ENCODE assay signal across 12 mouse cellular contexts in the genomic region with DNA sequence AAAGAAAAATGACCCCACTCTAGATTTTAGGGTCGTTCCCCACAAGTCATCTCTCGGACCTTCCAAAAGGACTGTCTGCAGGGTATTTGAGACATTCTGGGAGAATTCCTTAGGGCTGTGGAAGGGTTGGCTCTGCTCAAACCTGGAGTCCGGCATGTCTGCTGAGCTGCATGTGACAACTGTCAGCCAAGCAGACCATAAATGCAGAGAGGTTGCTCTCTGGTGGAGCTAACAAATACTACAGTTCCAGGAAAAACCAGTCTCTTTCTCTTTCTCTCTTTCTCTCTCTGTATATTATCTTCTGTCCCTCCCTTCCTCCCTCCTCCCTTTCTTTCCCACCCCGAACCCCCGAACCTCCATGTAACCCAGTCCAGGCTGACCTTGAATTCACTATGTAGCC. TPM values are rescaled to one million over a fixed set of nuclear protein-coding genes. Genes with fewer than 3 reads are reported as not detected.
DNase-seq lines count a peak whose midpoint lies in the region; ATAC-seq and TF ChIP-seq lines count a peak whose summit lies in the region.
"Had no signal": no experiment of that assay in that cellular context is flagged by ENCODE, and none has a peak within 500 bp of the region (broad histone marks: within the 10 kb centered on the region; RNA-seq: fewer than 3 reads in every experiment).

No protein-coding gene starts in this region.

- H3K9ac ChIP-seq in intestine, postnatal 0 days (ENCODE audit: low read depth, low read length), result no peak overlapping the region
- H3K9ac ChIP-seq in intestine, embryonic 16.5 days (ENCODE audit: low read depth, low read length), result no peak overlapping the region

- no peaks in the 10 kb centered on the region for H3K27me3 ChIP-seq in intestine, postnatal 0 days (replicated peaks; ENCODE audit: control insufficient read depth, insufficient read depth, low read length)
- H3K27me3 ChIP-seq in intestine, embryonic 16.5 days (replicated peaks; ENCODE audit: control insufficient read depth, insufficient read depth, low read length), result no peaks in the 10 kb centered on the region
- no peaks in the 10 kb centered on the region for H3K27me3 ChIP-seq in spleen, adult 2 months (ENCODE audit: control insufficient read depth, insufficient read depth, low read length)

- H3K4me1 ChIP-seq in intestine, postnatal 0 days (replicated peaks; ENCODE audit: control insufficient read depth, insufficient read depth, low read length), result 0 out of 2 replicates have a peak, but pooled peaks cover 3% of the 10 kb centered on the region
- peaks cover 17% of the 10 kb centered on the region for H3K4me1 ChIP-seq in intestine, embryonic 16.5 days (ENCODE audit: control insufficient read depth, insufficient read depth, low read length)
- peaks cover 17% of the 10 kb centered on the region; the same call in 1 of the 2 replicates for H3K4me1 ChIP-seq in spleen, adult 2 months (ENCODE audit: control insufficient read depth, insufficient read depth, insufficient read length)

- no peak for ATAC-seq in CD4-positive, CD25-positive, alpha-beta regulatory T cell, adult 4 months
- ATAC-seq in intestine, postnatal 0 days, result no peak
- ATAC-seq in intestine, embryonic 16.5 days, result no peak

- H3K4me2 ChIP-seq in intestine, postnatal 0 days (replicated peaks; ENCODE audit: low read depth), result no peak overlapping the region
- H3K4me2 ChIP-seq in intestine, embryonic 16.5 days (ENCODE audit: low read depth, low read length), result no peak overlapping the region

- H3K27ac ChIP-seq in intestine, postnatal 0 days (ENCODE audit: low read depth, low read length), result no peak overlapping the region
- H3K27ac ChIP-seq in intestine, embryonic 16.5 days (ENCODE audit: low read length), result no peak overlapping the region
- H3K27ac ChIP-seq in spleen, adult 2 months (ENCODE audit: insufficient read depth, low read length), result no peak overlapping the region

- H3K4me3 ChIP-seq in intestine, postnatal 0 days (ENCODE audit: low read depth, low read length), result no peak overlapping the region
- H3K4me3 ChIP-seq in intestine, embryonic 16.5 days (ENCODE audit: low read length), result no peak overlapping the region
- no peak overlapping the region for H3K4me3 ChIP-seq in spleen, adult 2 months (ENCODE audit: extremely low read depth, insufficient read depth, insufficient read length)
- H3K4me3 ChIP-seq: erythroblast, embryonic 14.5 days had no signal

- DNase-seq in CD4-positive, CD25-positive, alpha-beta regulatory T cell, adult 2 months (ENCODE audit: low read depth, low spot score), result peak; percentile 34
- no peak for DNase-seq in spleen, adult 2 months (ENCODE audit: low read depth in 1 of 2, low spot score in 2 of 2)
- no peak for DNase-seq in spleen, adult 12 weeks (ENCODE audit: low spot score)
- no peak for DNase-seq in urinary bladder, postnatal 36 days (ENCODE audit: low spot score in 2 of 2)
- DNase-seq in gastrocnemius, postnatal 10 days, result no peak
- DNase-seq: adrenal gland, postnatal 25 days; thymus, adult 2 months had no signal

- H3K36me3 ChIP-seq in intestine, postnatal 0 days (ENCODE audit: control insufficient read depth, insufficient read depth), result no peaks in the 10 kb centered on the region
- no peaks in the 10 kb centered on the region for H3K36me3 ChIP-seq in intestine, embryonic 16.5 days (ENCODE audit: control insufficient read depth, insufficient read depth, low read length)
- H3K36me3 ChIP-seq in spleen, adult 2 months (ENCODE audit: control insufficient read depth, insufficient read depth, low read length), result no peaks in the 10 kb centered on the region

- peak; percentile 86 for TF ChIP-seq CTCF in intestine, postnatal 0 days (IDR thresholded peaks at IDR 0.05; ENCODE audit: low read depth)
- TF ChIP-seq CTCF in spleen, adult 2 months (IDR thresholded peaks at IDR 0.05; ENCODE audit: extremely low read depth, insufficient read depth, insufficient read length, insufficient replicate concordance), result peak; percentile 15; the same call in 1 of the 2 replicates

- H3K9me3 ChIP-seq in intestine, postnatal 0 days (ENCODE audit: control insufficient read depth), result no peaks in the 10 kb centered on the region
- no peaks in the 10 kb centered on the region for H3K9me3 ChIP-seq in intestine, embryonic 16.5 days (ENCODE audit: control insufficient read depth, low read length)

- TF ChIP-seq POLR2A in spleen, adult 2 months (IDR thresholded peaks at IDR 0.05; ENCODE audit: low read depth, low read length), result no peak

- 30% methylated on average over 5 of the region's 5 CpGs for WGBS in intestine, postnatal 0 days
- 35% methylated on average over 5 of the region's 5 CpGs for whole genome bisulfite sequencing in intestine, embryonic 16.5 days
- WGBS in spleen, adult 2 months, result 47% methylated on average over 5 of the region's 5 CpGs

RNA-seq across cellular contexts. Expression of a gene that starts 4.9 kb away (rescaled TPM):
- under 1 TPM; 0.57 to 0.81 TPM for polyA plus RNA-seq in CD4-positive, CD25-positive, alpha-beta regulatory T cell, adult 4 months (2017; shearing (Covaris generic))
- 1.3 and 1.6 TPM in 2 replicates for polyA plus RNA-seq in intestine, postnatal 0 days (2015; fragmentation: Nextera tagmentation; extraction: Ambion mirVana)
- polyA plus RNA-seq in intestine, embryonic 16.5 days (2015; fragmentation: Nextera tagmentation; extraction: Ambion mirVana), result 1.6 TPM in 2 replicates
- polyA plus RNA-seq in spleen, adult 2 months (2012; rRNA removed), result 5.6 and 6.0 TPM in 2 replicates
- total RNA-seq in gastrocnemius, postnatal 10 days (2021), result 1 to 10 TPM; 5.9 to 6.0 TPM

RNA-seq across cellular contexts. Expression of a gene that starts 10.2 kb away (rescaled TPM):
- not detected for polyA plus RNA-seq in CD4-positive, CD25-positive, alpha-beta regulatory T cell, adult 4 months (2017; shearing (Covaris generic))
- polyA plus RNA-seq in intestine, postnatal 0 days (2015; fragmentation: Nextera tagmentation; extraction: Ambion mirVana), result not detected in 2 replicates
- polyA plus RNA-seq in intestine, embryonic 16.5 days (2015; fragmentation: Nextera tagmentation; extraction: Ambion mirVana), result 1.3 and 2.2 TPM in 2 replicates
- polyA plus RNA-seq in spleen, adult 2 months (2012; rRNA removed), result 1.9 and 4.1 TPM in 2 replicates
- total RNA-seq in gastrocnemius, postnatal 10 days (2021), result under 1 TPM in 1 of 2 experiments, not detected in 1; 0.38 TPM
- total RNA-seq: adrenal gland, postnatal 25 days had no signal

RNA-seq across cellular contexts. Expression of a gene that starts 17.1 kb away (rescaled TPM):
- under 1 TPM in 1 of 2 experiments, not detected in 1; 0.29 TPM for polyA plus RNA-seq in CD4-positive, CD25-positive, alpha-beta regulatory T cell, adult 4 months (2017; shearing (Covaris generic))
- polyA plus RNA-seq in intestine, postnatal 0 days (2015; fragmentation: Nextera tagmentation; extraction: Ambion mirVana), result 0.81 and 1.2 TPM in 2 replicates
- polyA plus RNA-seq in intestine, embryonic 16.5 days (2015; fragmentation: Nextera tagmentation; extraction: Ambion mirVana), result 2.1 and 2.2 TPM in 2 replicates
- 22.5 and 28.8 TPM in 2 replicates for polyA plus RNA-seq in spleen, adult 2 months (2012; rRNA removed)
- total RNA-seq in gastrocnemius, postnatal 10 days (2021), result under 1 TPM; 0.38 to 0.47 TPM

RNA-seq across cellular contexts. Expression of a gene that starts 25.1 kb away (rescaled TPM):
- polyA plus RNA-seq in CD4-positive, CD25-positive, alpha-beta regulatory T cell, adult 4 months (2017; shearing (Covaris generic)), result under 1 TPM in 1 of 2 experiments, not detected in 1; 0.27 TPM
- 0.10 and 0.12 TPM in 2 replicates for polyA plus RNA-seq in intestine, postnatal 0 days (2015; fragmentation: Nextera tagmentation; extraction: Ambion mirVana)
- polyA plus RNA-seq in intestine, embryonic 16.5 days (2015; fragmentation: Nextera tagmentation; extraction: Ambion mirVana), result 0.05 TPM in 2 replicates
- polyA plus RNA-seq in spleen, adult 2 months (2012; rRNA removed), result 0.25 and 0.56 TPM in 2 replicates
- total RNA-seq in gastrocnemius, postnatal 10 days (2021), result under 1 TPM; 0.09 to 0.11 TPM
- polyA plus RNA-seq: erythroblast, embryonic 14.5 days; heart, embryonic 16.5 days had no signal

RNA-seq across cellular contexts. Expression of a gene that starts 25.2 kb away (rescaled TPM):
- under 1 TPM in 1 of 2 experiments, not detected in 1; 0.40 TPM for polyA plus RNA-seq in CD4-positive, CD25-positive, alpha-beta regulatory T cell, adult 4 months (2017; shearing (Covaris generic))
- polyA plus RNA-seq in intestine, postnatal 0 days (2015; fragmentation: Nextera tagmentation; extraction: Ambion mirVana), result 0.10 and 0.43 TPM in 2 replicates
- polyA plus RNA-seq in intestine, embryonic 16.5 days (2015; fragmentation: Nextera tagmentation; extraction: Ambion mirVana), result 0.17 TPM in 1 of 2 replicates, not detected in the other
- polyA plus RNA-seq in spleen, adult 2 months (2012; rRNA removed), result 0.60 and 0.94 TPM in 2 replicates
- under 1 TPM in 1 of 2 experiments, not detected in 1; 0.34 TPM for total RNA-seq in gastrocnemius, postnatal 10 days (2021)
- polyA plus RNA-seq: erythroblast, embryonic 14.5 days; heart, embryonic 16.5 days; thymus, adult 2 months had no signal
